Mouse (Mus musculus): ENCODE measurements around the gene Ap3d1.

- TF ChIP-seq EP300 (IDR thresholded peaks at IDR 0.05; ENCODE audit: low read depth) = no peak
- no peak for TF ChIP-seq CTCF (IDR thresholded peaks at IDR 0.05; ENCODE audit: low read depth)
Observed at GRCm38 (mm10) chr10:80703643-80704042, 38.4 kb downstream of the Ap3d1 start.
